Mouse (Mus musculus): ENCODE data around the gene Gpc5.

The Gpc5 gene

DNA sequence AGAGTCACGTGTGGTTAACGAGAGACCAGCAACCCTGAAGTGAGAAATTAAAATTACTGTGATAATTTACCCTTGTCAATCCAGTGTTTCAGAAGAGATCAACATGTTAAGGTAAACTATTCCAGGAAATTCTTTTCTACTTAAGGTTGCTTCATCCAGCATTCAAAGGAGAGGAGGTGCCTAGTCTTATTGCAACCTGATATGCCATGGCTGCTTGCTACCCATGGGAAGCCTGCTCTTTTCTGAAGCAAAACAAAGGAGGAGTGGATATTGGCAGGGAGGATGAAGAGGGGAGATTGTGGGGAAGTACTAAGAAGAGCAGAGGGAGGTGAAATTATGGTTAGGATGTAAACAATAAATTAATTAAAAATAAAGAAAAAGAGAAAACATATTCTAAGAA, 15.5 kb downstream of the Gpc5 start:
- no peak for DNase-seq

DNA sequence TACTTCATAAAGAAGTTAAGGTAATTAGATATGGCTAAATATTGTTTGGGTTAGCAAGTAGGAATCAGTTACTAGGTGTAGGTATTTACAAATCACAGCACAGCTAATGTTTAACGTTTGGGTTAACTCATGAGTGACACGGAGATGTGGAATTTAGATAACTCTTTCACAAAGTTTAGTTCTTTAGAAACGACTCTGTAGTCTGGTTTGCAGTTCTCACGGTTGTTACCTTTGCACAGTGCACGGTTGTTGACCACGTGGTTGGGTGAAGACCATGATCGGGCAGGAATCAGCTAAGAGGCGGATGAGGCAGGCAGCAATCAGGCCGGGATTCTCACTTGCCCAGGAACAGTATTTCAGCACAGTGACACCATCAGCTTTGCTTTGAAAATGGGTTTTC, 26.6 kb downstream of the Gpc5 start:
- DNase-seq, result no peak

DNA sequence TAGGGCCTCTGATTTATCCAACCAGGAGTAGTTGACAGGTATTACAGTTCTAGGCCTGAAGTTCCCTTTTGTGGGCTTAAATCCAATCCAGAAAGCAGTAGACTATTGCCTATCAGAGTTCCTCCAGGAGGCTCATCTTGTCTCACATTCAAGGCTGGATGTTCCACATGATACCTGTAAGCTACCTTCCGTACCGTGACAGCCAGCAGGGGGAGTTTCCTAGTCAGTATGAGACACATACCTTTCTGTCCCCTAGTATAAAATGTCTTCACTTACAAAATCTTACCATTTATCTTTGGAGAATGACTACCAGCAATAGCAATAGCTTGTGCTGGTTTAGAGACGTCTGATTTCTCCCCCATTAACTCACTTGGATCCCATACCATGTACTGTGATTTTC, 56.8 kb downstream of the Gpc5 start:
- DNase-seq, result no peak

DNA sequence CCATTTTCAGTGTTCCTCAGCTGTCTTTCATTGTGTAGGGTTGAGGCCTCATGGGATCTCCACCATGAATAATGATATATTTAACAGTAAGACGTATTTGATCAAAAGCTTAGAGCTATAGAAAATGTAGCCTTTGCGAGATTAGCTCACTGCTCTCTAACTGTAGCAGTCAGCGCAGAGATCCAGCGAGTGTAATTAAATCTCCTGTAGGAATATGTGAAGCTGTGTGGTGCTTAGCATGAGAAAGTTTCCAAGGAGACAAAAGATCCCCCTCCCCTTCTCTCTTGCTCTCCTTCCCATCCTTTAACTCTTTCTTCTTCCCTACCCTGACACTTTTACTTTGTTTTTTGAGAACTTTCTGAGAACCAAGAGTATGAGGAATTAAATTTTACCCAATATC, 64.6 kb downstream of the Gpc5 start:
- DNase-seq, result no peak

DNA sequence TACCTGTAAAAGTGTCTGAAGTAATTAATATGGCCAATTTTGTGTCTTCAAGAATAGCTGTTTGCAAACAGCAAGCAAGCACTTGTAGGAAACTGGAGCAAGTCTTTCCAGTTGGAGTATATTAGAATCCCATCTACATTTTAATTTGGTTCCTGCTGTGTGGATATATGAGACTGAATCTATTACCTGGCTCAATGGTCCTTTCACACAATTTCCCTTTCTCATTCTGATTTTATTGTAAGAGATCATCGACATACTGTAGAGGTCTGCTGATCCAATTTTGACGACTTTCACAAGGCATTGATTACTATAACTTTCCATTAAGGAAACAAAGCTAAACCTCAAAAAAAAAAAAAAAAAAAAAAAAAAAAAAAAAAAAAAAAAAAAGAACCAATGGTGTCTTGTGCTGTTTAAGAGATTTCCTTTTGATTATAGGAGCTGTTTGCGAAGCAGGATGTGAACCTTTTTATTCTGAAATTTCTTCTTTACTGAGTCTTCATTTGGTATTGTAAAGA, 85.4 kb downstream of the Gpc5 start:
- no peak for DNase-seq

DNA sequence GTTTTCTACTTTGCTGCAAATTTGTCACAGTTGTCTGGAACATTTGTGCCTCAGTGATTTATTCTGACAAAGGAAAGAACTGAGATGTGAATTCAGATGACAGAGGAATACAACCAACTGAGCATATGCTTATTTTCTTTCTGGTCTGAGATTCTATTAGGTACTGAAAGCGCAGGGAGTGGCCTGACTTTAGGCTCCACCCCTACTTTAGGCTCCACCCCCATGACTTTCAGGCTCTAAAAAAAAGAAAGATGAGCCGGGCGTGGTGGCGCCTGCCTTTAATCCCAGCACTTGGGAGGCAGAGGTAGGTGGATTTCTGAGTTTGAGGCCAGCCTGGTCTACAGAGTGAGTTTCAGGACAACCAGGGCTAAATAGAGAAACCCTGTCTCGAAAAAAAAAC, 87.9 kb downstream of the Gpc5 start:
- DNase-seq, result no peak

DNA sequence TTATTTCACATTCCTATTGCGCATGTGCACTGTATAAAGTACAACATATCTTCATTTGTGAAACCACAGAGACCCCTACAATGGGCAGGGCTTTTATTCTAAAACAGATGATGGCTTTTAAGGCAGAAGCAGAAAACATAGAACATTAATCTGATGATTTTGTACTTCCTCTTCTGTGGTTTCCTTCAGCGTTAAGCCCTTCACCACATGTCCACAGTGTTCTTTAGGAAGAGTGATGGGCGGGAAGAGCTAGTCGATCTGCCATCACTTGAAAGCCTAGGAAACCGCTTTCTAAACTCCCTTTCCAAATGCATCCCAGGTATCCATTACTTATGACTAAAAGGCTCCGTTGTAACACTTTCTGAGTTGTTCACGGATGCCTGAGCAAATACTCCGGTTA, 96.2 kb downstream of the Gpc5 start:
- DNase-seq, result no peak

DNA sequence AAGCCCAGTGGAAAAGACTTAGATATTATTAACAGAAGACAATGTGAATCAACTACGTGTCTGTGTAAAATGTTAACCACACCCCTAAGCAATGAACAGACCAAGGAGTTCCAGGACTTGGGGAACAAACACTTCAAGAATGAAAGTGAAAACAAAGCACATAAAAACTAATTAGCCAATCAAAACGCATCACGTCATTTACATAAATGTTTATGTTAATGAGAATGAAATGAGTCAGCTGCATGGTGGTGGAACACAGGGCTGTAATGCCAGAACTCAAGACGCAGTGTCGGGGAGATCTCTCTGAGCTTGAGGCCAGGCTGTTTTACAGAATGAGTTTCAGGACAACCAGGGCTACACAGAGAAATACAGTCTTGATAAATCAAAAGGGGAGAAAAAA, 136.1 kb downstream of the Gpc5 start:
- peak; percentile 2 for DNase-seq

DNA sequence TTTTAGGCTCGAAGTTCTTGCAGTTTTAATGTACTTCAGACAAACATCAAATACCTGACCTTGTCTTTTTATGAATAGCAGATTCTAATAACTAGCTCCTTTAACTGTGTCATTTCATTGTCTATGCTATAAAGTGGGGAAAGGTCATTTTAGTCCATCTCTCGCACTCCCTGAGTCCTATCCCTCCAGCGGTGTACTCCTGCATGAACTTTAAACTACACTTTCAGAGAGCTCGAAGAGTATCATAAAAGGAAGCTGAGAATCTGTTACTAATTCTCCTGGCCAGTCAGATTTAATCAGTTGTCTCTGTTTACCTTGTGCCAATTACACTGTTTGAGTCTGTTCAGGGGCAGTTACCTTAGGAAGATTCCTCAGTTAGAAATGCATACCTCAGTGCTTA, 144.4 kb downstream of the Gpc5 start:
- DNase-seq, result no peak

DNA sequence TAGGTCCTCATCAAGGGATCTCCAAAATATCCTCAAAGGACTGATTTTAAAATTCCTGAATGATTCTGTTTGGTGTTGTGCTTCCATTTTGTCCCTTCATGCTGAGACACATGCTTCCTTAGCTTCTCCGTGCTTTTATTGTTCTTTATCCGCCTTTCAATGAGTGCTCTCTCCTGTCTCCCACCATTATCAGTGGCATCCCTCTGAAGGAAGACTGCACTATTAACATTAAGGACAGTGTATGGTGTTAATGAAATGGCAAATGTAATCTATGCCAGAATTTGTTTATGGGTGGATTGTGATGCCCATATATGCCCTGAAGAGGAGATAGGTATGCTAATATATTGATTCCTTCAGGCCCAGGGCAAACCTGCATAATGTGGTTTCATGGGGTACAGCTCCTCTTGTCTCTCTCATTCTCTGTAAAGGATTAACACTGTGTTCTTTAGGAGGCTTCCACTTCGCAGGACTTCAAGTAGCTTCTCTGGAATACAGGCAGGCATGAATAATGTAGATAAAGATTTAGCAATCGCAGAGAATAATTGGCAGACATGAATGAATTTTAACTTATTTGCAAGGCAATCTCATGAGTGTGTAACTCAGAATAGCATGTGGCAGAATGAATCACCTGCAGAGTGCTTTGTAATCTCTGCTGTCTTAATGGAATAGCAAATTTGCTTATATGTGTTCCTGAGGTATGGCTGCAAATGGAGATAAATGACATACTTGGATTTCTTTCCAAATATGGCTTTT, 148.8 kb downstream of the Gpc5 start:
- no peak for DNase-seq

DNA sequence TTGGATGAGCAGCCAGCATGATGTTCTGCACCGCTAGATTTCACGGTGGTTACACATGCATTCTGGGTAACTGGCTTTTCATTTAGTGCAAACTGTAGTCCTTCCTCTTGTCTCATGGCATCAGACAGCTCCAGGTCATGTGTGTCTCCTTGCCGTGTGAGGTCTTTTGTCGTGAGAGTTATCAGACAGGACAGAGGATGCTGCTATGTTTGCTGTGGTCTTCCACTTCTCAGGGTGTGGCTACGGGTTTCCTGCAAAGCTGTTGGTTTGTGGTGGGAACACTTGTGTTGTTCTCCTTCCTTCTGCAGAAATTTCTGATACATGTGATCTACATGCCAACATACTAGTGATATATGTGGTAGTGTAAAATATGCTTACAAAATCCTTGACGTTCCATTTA, 158.5 kb downstream of the Gpc5 start:
- DNase-seq, result no peak

DNA sequence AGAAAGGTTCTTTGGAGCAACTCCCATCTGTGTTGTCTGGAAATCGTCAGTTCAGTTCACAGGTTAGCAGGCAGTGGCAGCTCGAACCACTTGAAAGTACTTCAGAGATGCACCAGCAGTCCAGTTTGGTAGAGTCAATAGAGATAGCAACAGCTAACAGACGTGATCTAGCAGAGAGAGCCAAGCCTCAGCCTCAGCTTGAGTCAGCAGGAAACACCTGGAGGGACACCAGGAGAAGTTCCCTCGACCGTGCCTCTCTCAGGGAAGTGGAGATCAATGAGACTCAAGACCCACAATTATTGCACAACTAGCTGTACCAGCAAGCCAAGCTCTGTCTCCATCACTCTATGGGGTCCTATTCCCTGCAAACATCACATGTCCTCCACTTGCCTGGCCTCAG, 159.8 kb downstream of the Gpc5 start:
- DNase-seq, result no peak

DNA sequence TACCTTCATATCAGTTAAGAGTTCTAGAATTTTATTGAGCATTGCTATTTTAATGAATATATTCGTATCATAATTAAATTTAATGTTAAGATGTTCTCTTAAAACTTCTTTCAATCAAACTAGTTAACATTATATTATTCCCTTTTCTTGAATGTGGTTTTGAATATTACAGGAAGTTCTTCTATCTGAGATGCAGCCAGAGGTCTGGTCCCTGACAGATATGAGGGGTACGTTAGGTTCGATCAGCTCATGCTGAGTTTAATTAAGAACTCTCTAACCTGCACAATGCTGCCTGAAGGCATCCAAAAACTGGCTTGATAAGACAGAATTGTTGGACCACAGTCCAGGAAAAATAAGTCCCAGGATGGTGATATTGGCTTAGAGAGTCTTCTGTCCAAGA, 161.1 kb downstream of the Gpc5 start:
- no peak for DNase-seq

DNA sequence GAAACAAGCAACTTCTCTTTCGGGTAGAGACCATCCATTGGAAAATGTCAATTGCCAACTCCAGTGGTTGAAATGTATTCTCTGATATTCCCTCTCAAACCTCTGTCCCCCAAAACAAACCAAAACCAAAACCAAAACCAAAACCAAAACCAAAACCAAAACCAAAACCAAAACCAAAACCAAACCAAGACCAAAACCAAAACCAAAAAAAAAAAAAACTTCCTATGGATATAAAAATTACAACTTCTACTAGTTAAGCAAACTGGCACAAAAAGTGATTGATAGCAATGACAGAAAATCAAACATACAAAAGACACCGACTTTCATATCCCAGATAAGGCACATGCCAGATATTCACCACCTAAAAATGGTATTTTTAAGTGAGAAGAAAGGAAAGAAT, 161.7 kb downstream of the Gpc5 start:
- DNase-seq, result no peak

DNA sequence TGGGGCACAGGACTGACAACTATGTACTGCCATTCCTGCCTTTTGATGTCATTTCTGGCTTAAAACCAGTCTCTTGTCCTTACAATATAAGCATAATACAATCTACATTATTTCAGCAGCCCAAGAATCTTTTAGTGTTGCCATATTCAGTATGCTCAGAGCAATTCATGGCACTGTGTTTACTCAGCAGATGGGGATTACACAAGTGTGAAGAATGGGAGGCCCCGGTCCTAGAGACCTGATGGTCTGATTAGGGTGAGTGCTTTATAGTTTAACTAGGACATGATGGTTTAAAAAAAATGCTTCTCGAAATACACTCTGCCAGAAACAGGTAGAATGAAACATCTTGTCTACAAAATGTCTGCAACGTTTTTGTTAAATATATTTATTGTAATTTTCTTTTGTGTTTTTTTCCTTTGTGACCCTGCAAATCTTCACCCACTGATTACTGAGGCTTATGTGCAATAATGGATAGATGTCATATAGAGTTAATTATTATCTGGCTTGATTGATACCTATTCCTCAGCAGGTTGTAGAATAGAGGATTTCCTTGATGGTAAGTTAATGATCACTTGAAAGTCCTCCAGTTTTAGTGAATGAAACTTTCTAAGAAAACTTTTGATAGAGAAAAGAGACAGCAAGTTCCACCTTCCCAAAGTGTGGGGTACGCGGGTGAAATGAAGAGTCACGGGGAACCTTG, 177.8 kb downstream of the Gpc5 start:
- peak; percentile 24 for DNase-seq

DNA sequence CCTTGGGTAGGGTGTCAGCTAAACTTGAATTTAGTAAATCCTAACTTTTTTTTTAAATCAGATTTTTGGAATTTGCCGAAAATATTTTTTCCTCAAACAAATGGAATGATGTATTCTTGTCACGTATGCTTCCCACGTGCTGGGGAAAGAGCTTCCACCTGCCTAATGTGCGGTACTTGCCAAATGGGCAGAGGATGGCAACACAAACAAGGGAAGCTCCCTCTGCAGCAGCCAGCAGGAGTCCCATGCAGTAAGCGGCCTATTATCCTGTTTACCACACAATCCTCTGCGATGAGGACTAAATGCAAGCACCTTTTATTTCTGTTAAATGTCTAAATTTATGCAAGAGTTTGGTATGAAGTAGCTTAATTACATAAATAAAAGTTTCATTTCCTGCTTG, 178.4 kb downstream of the Gpc5 start:
- no peak for DNase-seq

DNA sequence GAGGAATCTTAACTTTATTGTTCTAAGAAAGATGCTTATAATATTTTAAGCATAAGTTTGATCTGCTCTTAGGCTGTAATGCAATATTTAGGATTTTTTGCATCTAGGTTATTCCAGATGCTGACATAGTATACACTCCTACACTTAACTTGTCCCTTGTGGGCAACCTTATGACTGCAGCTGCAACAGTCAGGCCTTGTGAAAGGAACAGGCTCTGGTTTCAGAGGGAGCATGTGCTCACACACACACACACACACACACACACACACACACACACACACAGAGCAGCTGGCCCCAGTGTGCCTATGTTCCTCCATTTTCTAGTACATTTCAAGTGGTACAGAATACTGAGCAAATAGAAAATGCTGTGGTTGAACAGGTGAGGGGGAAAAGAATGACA, 190.8 kb downstream of the Gpc5 start:
- DNase-seq, result no peak

DNA sequence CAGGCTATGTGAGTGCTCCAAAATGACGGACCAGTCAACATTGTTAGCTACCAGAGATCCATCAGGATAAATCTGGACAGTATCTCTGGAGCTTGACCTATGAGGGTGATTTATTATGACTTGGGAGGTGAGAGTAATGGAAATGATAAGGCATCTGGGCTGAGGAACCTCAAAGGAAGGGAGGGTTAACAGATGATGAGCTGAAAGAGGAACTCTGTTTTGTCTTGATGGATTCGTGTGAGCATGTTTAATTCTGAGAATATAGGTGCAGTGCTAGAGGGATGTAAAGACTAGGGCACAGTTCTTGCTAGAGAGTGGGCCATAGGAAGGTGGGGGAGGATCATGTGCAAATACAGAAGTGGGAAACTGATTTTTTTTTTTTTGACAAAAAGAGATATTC, 232.2 kb downstream of the Gpc5 start:
- no peak for DNase-seq

DNA sequence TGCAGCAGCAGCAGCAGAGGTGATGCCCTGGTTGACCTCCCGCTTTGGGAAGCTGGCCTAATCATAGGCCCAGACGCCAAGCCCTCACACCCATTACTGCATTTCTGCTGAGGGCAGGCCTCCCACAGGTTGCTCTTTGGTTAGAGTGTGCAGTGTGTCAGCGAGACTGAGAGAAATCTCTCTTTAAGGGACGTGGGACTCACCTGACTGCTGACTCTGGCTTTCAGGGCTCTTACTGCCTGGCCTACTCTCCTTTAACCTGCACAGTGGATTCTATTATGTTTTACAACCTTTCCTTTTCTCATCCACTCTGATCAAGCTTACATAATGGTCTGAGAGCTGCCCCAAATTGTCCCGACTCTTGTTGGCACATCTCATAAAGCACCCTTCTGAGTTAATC, 234.4 kb downstream of the Gpc5 start:
- no peak for DNase-seq

DNA sequence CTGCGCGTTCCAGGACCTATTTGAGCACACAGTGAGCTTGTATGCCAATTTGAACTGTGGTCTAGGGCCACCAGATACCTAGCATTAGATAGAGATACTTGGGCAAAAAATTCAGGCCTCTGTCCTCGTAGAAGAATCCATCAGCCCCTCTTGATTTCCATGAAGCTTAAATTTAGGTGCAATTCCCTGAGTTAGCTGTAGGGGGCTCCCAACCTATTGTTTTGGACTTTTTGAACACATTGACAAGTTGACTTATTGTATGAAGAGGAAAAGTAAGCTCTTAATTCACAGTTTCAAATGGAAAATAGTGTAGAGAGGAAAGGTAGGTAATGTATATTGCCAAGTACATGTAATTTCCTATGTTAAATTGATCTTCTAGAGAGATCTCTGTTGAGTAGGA, 247.1 kb downstream of the Gpc5 start:
- no peak for DNase-seq

DNA sequence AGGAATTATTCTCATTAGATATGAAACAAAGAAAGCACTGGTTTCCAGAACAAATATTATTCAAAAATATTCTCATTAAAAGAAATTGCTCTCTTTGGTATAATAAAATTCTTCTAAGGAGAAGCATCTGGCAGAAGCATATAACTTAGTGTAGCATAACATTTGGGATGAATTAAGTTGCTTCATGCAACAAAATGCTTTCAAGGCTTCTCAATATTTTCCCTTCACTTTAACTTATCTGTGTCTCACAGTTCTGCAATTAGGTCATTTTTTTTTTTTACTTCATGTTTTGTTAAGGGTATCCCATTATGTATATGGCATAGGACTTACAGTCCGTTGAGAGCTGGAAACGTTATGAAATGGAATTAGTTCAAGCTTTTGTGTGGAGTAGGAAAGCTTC, 250.6 kb downstream of the Gpc5 start:
- no peak for DNase-seq

DNA sequence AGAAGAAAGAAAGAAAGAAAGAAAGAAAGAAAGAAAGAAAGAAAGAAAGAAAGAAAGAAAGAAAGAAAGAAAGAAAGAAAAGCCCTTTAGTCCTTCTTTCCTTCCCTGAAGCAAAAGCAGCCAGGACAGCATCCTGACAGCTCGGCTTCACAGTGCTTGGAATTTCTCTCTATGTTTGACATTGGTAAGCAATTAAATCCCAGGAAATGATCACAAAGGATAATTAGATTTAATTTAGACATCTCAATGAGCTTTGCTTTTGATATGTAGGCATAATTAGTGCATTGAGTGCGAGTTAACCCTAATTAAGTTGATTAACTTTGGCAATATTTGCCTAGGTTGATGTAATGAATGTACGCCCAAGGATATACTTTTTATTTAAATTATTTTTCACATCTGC, 257.4 kb downstream of the Gpc5 start:
- DNase-seq, result no peak

DNA sequence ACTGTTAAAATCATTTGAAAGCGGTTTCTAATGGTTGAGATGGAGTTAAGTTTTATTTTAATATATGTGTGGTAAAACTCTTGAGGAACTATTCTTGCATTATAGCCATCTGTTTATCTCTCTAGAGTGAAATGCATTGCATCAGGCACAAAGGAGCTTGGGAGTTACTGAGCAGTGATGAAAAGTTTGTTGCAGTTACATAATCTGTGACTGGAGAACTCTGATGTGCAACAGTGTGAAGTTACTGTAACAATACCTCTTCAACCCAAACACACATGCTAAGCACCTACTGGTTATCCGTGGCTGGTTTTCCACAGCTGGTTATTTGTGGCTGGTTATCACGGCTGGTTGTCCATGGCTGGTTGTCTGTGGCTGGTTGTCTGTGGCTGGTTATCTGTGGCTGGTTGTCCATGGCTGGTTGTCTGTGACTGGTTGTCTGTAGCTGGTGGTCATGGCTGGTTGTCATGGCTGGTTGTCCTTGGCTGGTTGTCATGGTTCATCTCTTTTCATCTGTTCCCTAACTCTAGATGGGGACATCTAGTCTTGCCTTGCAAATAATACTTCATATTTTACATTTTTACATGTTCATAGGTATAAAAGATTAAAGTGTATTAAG, 273.4 kb downstream of the Gpc5 start:
- no peak for DNase-seq

DNA sequence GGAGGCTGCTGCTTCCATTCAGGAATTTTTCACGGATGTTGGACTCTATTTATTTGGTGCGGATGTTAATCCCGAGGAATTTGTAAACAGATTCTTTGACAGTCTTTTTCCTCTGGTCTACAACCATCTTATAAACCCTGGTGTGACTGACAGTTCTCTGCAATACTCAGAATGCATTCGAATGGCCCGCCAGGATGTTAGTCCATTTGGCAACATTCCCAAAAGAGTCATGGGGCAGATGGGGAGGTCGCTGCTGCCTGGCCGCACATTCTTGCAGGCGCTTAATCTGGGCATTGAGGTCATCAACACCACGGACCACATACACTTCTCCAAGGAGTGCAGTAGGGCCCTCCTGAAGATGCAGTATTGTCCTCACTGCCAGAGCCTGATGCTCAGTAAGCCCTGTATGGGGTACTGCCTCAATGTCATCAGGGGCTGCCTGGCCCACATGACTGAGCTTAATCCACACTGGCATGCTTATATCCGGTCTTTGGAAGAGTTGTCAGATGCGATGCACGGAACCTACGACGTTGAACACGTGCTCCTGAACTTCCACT, 277.7 kb downstream of the Gpc5 start:
- DNase-seq, result peak; percentile 7
